ENCODE assay signal across 21 mouse cellular contexts in genomic region chr16:36507300-36507699, GRCm38 (mm10). TPM values are rescaled to one million over a fixed set of nuclear protein-coding genes. Genes with fewer than 3 reads are reported as not detected.
"Had no signal": no experiment of that assay in that cellular context is flagged by ENCODE, and none has a peak within 500 bp of the region (broad histone marks: within the 10 kb centered on the region; RNA-seq: fewer than 3 reads in every experiment).

No protein-coding gene starts in this region.

- H3K4me2 ChIP-seq: neural tube, embryonic 12.5 days; neural tube, embryonic 13.5 days; neural tube, embryonic 15.5 days; stomach, embryonic 15.5 days had no signal

- H3K36me3 ChIP-seq: neural tube, embryonic 12.5 days; neural tube, embryonic 13.5 days; neural tube, embryonic 15.5 days; stomach, embryonic 15.5 days had no signal

- H3K9ac ChIP-seq: neural tube, embryonic 12.5 days; neural tube, embryonic 13.5 days; neural tube, embryonic 15.5 days; stomach, embryonic 15.5 days had no signal

- H3K27me3 ChIP-seq: neural tube, embryonic 12.5 days; neural tube, embryonic 13.5 days; neural tube, embryonic 15.5 days; stomach, embryonic 15.5 days had no signal

- H3K4me1 ChIP-seq: neural tube, embryonic 12.5 days; neural tube, embryonic 13.5 days; neural tube, embryonic 15.5 days; stomach, embryonic 15.5 days had no signal

- H3K27ac ChIP-seq: neural tube, embryonic 12.5 days; neural tube, embryonic 13.5 days; neural tube, embryonic 15.5 days; stomach, embryonic 15.5 days; stomach, postnatal 0 days had no signal

- DNase-seq: retina, postnatal 1 day; right cerebral cortex, adult 18-20 months; right cerebral cortex, postnatal 14 days; right cerebral cortex, postnatal 25 days; right cerebral cortex, postnatal 4 days; spleen, adult 18-20 months; thymus, adult 18-20 months; thymus, postnatal 14 days; thymus, postnatal 25 days; thymus, postnatal 36 days; thymus, postnatal 4 days had no signal

- H3K4me3 ChIP-seq: neural tube, embryonic 12.5 days; neural tube, embryonic 13.5 days; neural tube, embryonic 15.5 days; stomach, embryonic 15.5 days had no signal

- H3K9me3 ChIP-seq: neural tube, embryonic 12.5 days; neural tube, embryonic 13.5 days; neural tube, embryonic 15.5 days; stomach, embryonic 15.5 days had no signal

RNA-seq across cellular contexts. Expression of gene Stfa3, which starts 52.1 kb away (rescaled TPM):
- polyA plus RNA-seq: neural tube, embryonic 14.5 days; small intestine, adult 2 months; spleen, adult 2 months; testis, adult 2 months had no signal

RNA-seq across cellular contexts. Expression of gene Casr, which starts 54.6 kb away (rescaled TPM):
- total RNA-seq: neutrophil, adult 5-6 weeks had no signal
- polyA plus RNA-seq: neural tube, embryonic 12.5 days; neural tube, embryonic 13.5 days; neural tube, embryonic 14.5 days had no signal
